Mouse (Mus musculus) thymus, adult 2 months (tissue): ENCODE data around the gene Macrod1.

Experiments used
- CTCF ChIP-seq: fragments of 200-500 bp; IDR thresholded peaks from 2 replicates; pipeline ENCODE4 v1.5.1; 2012; ENCODE audit warnings: mild to moderate bottlenecking, control low read depth, low read length, moderate library complexity, borderline replicate concordance; ENCODE audit not compliant: control insufficient read depth, poor library complexity, insufficient read depth; ENCODE audit errors: extremely low read depth
- POLR2A ChIP-seq: fragments of 200-500 bp; IDR thresholded peaks from 2 replicates; pipeline ENCODE4 v1.6.1; 2012; ENCODE audit warnings: mild to moderate bottlenecking, low read length, control low read depth, moderate library complexity; ENCODE audit not compliant: control insufficient read depth, poor library complexity, insufficient read depth; ENCODE audit errors: extremely low read depth

GRCm38 (mm10) chr19:7017541-7018457, 38.8 kb upstream of the Macrod1 start:
- TF ChIP-seq POLR2A (peak; percentile 4; the same call in 1 of the 2 replicates), CTCF (no peak)
